Mouse (Mus musculus): ENCODE measurements around the gene L3mbtl1. TPM values are rescaled to one million over a fixed set of nuclear protein-coding genes. Genes with fewer than 3 reads are reported as not detected.

Gene L3mbtl1
- polyA plus RNA-seq, 1 experiment, result not detected

DNA sequence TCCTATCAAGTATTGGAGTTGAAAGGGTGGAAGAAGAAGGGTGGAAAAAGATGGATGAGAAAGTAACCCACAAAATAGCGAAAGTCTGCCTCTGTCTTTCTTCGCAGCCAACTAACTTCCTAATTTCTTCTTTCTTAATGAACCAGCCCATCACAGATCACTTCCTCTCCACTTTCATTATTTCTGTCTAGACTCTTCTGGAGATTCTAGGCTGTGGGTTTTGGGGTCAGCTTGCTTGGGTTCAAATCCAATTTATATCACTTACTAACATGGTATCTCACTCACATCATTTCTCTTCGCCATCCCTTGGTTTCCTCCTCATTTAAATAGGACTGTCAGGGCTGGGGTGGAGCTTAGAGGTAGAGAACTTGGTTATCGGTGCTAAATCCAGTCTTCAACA is 45.0 kb downstream of the L3mbtl1 start:
- WGBS, result 84% methylated on average over 4 of the region's 4 CpGs
- no peaks in the 10 kb centered on the region for H3K27me3 ChIP-seq (ENCODE audit: control insufficient read depth, insufficient read depth, low read length)
- H3K27ac ChIP-seq (ENCODE audit: insufficient read depth, low read depth, low read length), result no peak overlapping the region
- H3K4me3 ChIP-seq (ENCODE audit: low read depth, low read length), result no peak overlapping the region
- H3K4me1 ChIP-seq (ENCODE audit: control insufficient read depth, insufficient read depth, insufficient read length, low read length), result peaks cover 35% of the 10 kb centered on the region
- no peaks in the 10 kb centered on the region for H3K36me3 ChIP-seq (ENCODE audit: control insufficient read depth, insufficient read depth, low read length)
- TF ChIP-seq CTCF (IDR thresholded peaks at IDR 0.05; ENCODE audit: extremely low read depth, insufficient read length, insufficient replicate concordance, low read depth, low read length) (no peak), POLR2A (IDR thresholded peaks at IDR 0.05; ENCODE audit: low read depth, low read length) (no peak)

DNA sequence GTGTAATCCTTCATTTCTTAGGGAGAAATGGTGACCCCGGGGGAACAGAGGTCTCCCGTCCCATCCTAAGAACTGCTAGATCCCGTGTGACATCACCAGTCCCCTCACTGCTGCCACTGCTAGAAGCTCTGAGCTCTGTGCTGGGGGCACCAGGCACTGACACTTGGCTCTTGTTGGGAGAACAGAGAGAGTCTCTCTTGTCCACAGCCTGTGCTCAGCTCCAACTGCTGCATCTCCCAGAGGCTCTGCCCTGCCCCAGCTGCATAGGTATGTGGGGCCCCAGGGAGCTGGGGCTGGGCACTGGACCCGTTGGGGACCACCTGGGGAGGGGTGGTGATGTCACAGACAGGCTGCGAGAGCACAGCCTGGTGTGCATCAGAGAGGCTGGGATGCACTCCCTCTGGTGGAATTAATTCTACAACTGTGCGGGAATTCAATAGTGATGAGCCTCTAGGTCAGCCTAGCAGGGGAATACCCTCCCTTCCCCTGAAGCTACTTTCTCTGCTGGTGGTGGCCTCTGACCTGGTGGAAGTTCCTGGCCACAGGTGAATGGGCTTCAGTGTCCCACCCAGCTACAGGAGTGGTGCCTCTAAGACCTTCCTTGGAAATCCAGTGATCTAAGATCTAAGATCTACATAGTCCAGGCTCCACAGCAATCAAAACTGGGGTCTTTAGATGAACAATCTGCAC is 48.3 kb downstream of the L3mbtl1 start:
- no peaks in the 10 kb centered on the region for H3K36me3 ChIP-seq (ENCODE audit: control insufficient read depth, insufficient read depth, low read length)
- peak overlapping the region; percentile 67 for H3K27ac ChIP-seq (ENCODE audit: insufficient read depth, low read depth, low read length)
- WGBS, result 47% methylated on average over 6 of the region's 6 CpGs

DNA sequence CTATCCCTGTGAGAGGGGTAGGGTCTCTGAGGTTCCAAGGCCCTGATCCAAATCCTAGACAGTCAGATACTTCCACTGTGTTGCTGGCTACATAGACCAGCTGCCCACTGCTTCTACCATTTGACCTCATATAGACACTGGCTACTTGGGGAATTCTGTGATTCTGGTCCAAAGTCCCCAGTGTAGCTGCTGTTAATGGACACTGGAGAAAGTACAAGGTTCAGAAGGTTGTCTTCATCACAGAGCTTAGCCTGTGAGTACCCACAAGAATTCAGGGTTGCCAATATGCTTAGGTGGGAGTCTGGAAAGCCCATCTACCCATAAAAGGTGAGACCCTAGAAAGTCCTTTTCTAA is 48.8 kb downstream of the L3mbtl1 start:
- no peaks in the 10 kb centered on the region for H3K36me3 ChIP-seq (ENCODE audit: control insufficient read depth, insufficient read depth, low read length)
- no peaks in the 10 kb centered on the region for H3K27me3 ChIP-seq (ENCODE audit: control insufficient read depth, insufficient read depth, low read length)
- peak overlapping the region; percentile 67 for H3K27ac ChIP-seq (ENCODE audit: insufficient read depth, low read depth, low read length)
- H3K4me1 ChIP-seq (ENCODE audit: control insufficient read depth, insufficient read depth, insufficient read length, low read length), result peaks cover 17% of the 10 kb centered on the region
- no peak for TF ChIP-seq POLR2A (IDR thresholded peaks at IDR 0.05; ENCODE audit: low read depth, low read length)
- no peak for TF ChIP-seq CTCF (IDR thresholded peaks at IDR 0.05; ENCODE audit: extremely low read depth, insufficient read length, insufficient replicate concordance, low read depth, low read length)
- no peak overlapping the region for H3K4me3 ChIP-seq (ENCODE audit: low read depth, low read length)

More for the DNA sequence above, 48.3 kb downstream of the L3mbtl1 start:
- H3K4me3 ChIP-seq (ENCODE audit: low read depth, low read length), result no peak overlapping the region
- peaks cover 23% of the 10 kb centered on the region for H3K4me1 ChIP-seq (ENCODE audit: control insufficient read depth, insufficient read depth, insufficient read length, low read length)
- H3K27me3 ChIP-seq (ENCODE audit: control insufficient read depth, insufficient read depth, low read length), result no peaks in the 10 kb centered on the region
- no peak for TF ChIP-seq POLR2A (IDR thresholded peaks at IDR 0.05; ENCODE audit: low read depth, low read length)
- TF ChIP-seq CTCF (IDR thresholded peaks at IDR 0.05; ENCODE audit: extremely low read depth, insufficient read length, insufficient replicate concordance, low read depth, low read length), result no peak

DNA sequence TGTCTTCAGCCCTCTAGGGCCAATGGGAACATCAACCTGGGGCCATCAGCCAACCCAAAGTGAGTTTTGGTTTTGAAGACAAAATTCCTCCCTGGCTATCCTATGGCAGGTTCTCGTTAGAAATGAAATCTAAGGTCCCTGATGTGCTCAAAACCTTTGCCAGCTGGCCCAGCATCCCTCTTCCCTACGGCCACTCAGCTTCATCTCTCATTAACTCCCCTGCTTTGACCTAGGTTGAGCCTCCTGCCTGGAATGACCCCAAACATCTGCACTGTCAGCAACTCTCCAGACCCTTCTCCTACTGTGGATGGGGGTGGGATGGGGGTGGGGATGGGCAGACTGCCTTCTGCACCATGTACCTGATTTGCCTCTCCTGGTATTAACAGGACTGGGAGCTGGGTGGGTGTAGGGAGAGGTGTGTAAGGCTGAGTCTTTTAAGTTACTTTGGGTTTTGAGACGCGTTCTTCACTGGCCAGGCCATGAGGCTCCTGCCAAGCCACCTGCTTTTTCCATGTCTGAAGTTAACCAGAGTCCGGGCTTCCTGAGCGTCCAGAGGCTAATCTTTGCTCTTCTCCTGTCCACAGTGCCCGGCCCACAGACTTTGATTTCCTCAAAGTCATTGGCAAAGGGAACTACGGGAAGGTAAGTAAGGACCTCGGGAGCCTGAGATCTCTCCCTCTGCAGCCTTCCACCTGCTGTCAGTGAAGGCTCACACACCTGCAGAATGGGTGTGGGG is 50.8 kb downstream of the L3mbtl1 start:
- WGBS, result 66% methylated on average over 9 of the region's 9 CpGs

DNA sequence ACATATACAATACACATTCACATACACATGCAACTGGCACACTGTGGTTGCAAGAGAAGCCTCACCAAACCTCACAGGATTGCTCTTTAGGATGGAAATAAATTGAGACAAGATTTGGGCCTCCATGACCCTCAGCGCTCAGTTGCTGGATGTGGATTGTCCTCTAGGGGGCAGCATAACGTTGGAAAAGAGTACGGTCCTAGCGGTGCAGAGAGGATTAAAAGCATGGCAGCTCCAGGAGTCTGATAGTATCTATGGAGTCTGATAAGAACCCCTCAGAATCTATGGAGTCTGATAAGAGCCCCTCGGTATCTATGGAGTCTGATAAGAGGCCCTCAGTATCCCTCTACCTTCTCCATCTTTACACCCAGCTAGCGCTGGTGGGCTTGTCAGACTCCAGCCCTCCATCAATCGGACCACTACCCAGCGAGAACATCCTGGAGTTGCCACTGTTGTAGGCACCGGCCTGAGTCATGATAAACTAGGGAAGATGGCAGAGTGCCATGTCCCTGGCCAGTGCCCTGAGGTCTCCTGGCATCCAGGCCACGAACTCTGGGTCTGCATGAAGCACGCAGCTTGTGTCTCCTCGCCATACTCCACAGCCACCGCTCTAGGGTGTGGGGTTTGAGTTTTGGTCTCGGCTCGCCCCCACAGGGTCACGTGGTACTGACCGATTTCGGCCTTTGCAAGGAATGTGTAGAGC is 55.4 kb downstream of the L3mbtl1 start:
- TF ChIP-seq CTCF (IDR thresholded peaks at IDR 0.05; ENCODE audit: extremely low read depth, insufficient read length, insufficient replicate concordance, low read depth, low read length) (peak; percentile 83; the same call in 1 of the 2 replicates), POLR2A (IDR thresholded peaks at IDR 0.05; ENCODE audit: low read depth, low read length) (no peak)
- Histone ChIP-seq H3K27ac (ENCODE audit: insufficient read depth, low read depth, low read length) (no peak overlapping the region), H3K4me1 (ENCODE audit: control insufficient read depth, insufficient read depth, insufficient read length, low read length) (no peaks in the 10 kb centered on the region), H3K4me3 (ENCODE audit: low read depth, low read length) (no peak overlapping the region), H3K27me3 (ENCODE audit: control insufficient read depth, insufficient read depth, low read length) (no peaks in the 10 kb centered on the region), H3K36me3 (ENCODE audit: control insufficient read depth, insufficient read depth, low read length) (no peaks in the 10 kb centered on the region)
- WGBS, result 21% methylated on average over 18 of the region's 18 CpGs

More for the DNA sequence above, 50.8 kb downstream of the L3mbtl1 start:
- H3K4me1 ChIP-seq (ENCODE audit: control insufficient read depth, insufficient read depth, insufficient read length, low read length), result peaks cover 14% of the 10 kb centered on the region
- no peaks in the 10 kb centered on the region for H3K36me3 ChIP-seq (ENCODE audit: control insufficient read depth, insufficient read depth, low read length)
- no peak overlapping the region for H3K4me3 ChIP-seq (ENCODE audit: low read depth, low read length)
- no peaks in the 10 kb centered on the region for H3K27me3 ChIP-seq (ENCODE audit: control insufficient read depth, insufficient read depth, low read length)
- TF ChIP-seq CTCF (IDR thresholded peaks at IDR 0.05; ENCODE audit: extremely low read depth, insufficient read length, insufficient replicate concordance, low read depth, low read length) (no peak), POLR2A (IDR thresholded peaks at IDR 0.05; ENCODE audit: low read depth, low read length) (no peak)
- H3K27ac ChIP-seq (ENCODE audit: insufficient read depth, low read depth, low read length), result no peak overlapping the region

DNA sequence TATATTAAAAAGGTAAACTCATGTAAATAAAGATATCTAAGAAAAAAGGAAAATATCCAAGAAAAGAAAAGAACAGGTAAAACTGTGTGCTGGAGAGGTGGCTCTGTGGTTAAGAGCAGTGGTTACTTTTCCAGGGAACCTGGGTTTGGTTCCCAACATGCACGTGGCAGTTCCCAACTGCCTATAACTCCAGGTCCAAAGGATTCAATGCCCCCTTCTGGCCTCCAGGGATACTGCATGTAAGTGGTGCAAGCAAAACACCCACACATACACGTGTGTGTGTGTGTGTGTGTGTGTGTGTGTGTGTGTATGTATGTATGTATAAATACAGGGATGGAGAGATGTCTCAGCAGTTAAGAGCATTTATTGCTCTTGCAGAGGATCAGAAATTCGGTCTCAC is 56.5 kb downstream of the L3mbtl1 start:
- TF ChIP-seq POLR2A (IDR thresholded peaks at IDR 0.05; ENCODE audit: low read depth, low read length) (no peak), CTCF (IDR thresholded peaks at IDR 0.05; ENCODE audit: extremely low read depth, insufficient read length, insufficient replicate concordance, low read depth, low read length) (peak; percentile 60; the same call in 1 of the 2 replicates)
- WGBS, result 31% methylated on average over 3 of the region's 3 CpGs
- H3K4me1 ChIP-seq (ENCODE audit: control insufficient read depth, insufficient read depth, insufficient read length, low read length), result no peaks in the 10 kb centered on the region
- no peak overlapping the region for H3K27ac ChIP-seq (ENCODE audit: insufficient read depth, low read depth, low read length)
- H3K27me3 ChIP-seq (ENCODE audit: control insufficient read depth, insufficient read depth, low read length), result no peaks in the 10 kb centered on the region
- no peak overlapping the region for H3K4me3 ChIP-seq (ENCODE audit: low read depth, low read length)
- no peaks in the 10 kb centered on the region for H3K36me3 ChIP-seq (ENCODE audit: control insufficient read depth, insufficient read depth, low read length)

DNA sequence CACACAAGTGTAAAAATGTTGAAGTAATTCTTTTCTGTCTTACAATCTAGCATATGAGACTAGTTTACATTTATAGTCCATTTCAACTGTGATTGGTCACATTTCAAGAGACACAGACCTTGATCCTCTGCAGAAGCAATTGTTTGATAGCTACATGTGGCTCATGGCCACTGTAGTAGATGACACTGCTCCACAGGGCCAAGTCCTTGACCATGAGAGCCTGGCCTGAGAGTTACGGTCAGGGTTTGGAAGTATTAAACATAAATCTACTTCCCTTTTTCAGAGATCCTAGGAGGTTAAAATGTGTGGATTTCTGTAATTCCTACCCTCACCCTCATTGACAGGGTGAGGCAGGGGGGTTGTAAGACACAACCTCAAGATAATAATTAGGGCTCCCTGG is 57.8 kb downstream of the L3mbtl1 start:
- Histone ChIP-seq H3K36me3 (ENCODE audit: control insufficient read depth, insufficient read depth, low read length) (no peaks in the 10 kb centered on the region), H3K27ac (ENCODE audit: insufficient read depth, low read depth, low read length) (no peak overlapping the region), H3K27me3 (ENCODE audit: control insufficient read depth, insufficient read depth, low read length) (no peaks in the 10 kb centered on the region), H3K4me1 (ENCODE audit: control insufficient read depth, insufficient read depth, insufficient read length, low read length) (no peaks in the 10 kb centered on the region), H3K4me3 (ENCODE audit: low read depth, low read length) (no peak overlapping the region)
- no peak for TF ChIP-seq CTCF (IDR thresholded peaks at IDR 0.05; ENCODE audit: extremely low read depth, insufficient read length, insufficient replicate concordance, low read depth, low read length)
- no peak for TF ChIP-seq POLR2A (IDR thresholded peaks at IDR 0.05; ENCODE audit: low read depth, low read length)
- 89% methylated on average over 1 of the region's 1 CpGs for WGBS
